Mouse (Mus musculus) cerebellum, adult 2 months (tissue): ENCODE measurements around the gene Astn1. TPM values are rescaled to one million over a fixed set of nuclear protein-coding genes. Genes with fewer than 3 reads are reported as not detected.

Experiments used
- DNase-seq, 2 experiments: peaks; one replicate each; pipeline ENCODE4 v3.0.0; 2021
- H3K27ac ChIP-seq: fragments of 200-500 bp; 2 replicates; pipeline ENCODE4 v1.5.1; 2012; ENCODE audit warnings: low read length, control low read depth, inconsistent platforms; ENCODE audit not compliant: insufficient read depth
- H3K27me3 ChIP-seq: fragments of 200-500 bp; 2 replicates; pipeline ENCODE4 v1.6.1; 2012; ENCODE audit warnings: inconsistent platforms, mild to moderate bottlenecking, low read length, moderate library complexity; ENCODE audit not compliant: control insufficient read depth, insufficient read depth
- H3K4me1 ChIP-seq: fragments of 200-500 bp; 2 replicates; pipeline ENCODE4 v1.6.1; 2011; ENCODE audit warnings: low read length; ENCODE audit not compliant: control insufficient read depth, insufficient read depth
- H3K4me3 ChIP-seq: fragments of 200-500 bp; replicated peaks from 2 replicates; pipeline ENCODE3; 2011; ENCODE audit warnings: mild to moderate bottlenecking, low read depth, low read length, control low read depth; ENCODE audit not compliant: insufficient read depth
- CTCF ChIP-seq: fragments of 200-500 bp; IDR thresholded peaks from 2 replicates; pipeline ENCODE4 v1.5.1; 2011; ENCODE audit warnings: low read depth, mild to moderate bottlenecking, control low read depth, low read length, moderate library complexity, borderline replicate concordance; ENCODE audit not compliant: insufficient read depth
- POLR2A ChIP-seq: fragments of 200-500 bp; IDR thresholded peaks from 2 replicates; pipeline ENCODE4 v1.6.1; 2011; ENCODE audit warnings: low read length, control low read depth, borderline replicate concordance; ENCODE audit not compliant: insufficient read depth
- WGBS: fragments of 180-500 bp; shearing (Covaris S2); methylation state at CpG from one replicate; pipeline ENCODE4 v1.1.7; 2018; 5-methylcytosine and 5-hydroxymethylcytosine counted together
- polyA plus RNA-seq: library from polyadenylated mRNA; depleted of rRNA; stranded (reverse); fragments of >200 nt; gene quantifications from 2 replicates; pipeline ENCODE4 v1.2.3, GENCODE M21; 2012

Astn1 gene
- polyA plus RNA-seq, 1 experiment: 32.2 TPM

DNA sequence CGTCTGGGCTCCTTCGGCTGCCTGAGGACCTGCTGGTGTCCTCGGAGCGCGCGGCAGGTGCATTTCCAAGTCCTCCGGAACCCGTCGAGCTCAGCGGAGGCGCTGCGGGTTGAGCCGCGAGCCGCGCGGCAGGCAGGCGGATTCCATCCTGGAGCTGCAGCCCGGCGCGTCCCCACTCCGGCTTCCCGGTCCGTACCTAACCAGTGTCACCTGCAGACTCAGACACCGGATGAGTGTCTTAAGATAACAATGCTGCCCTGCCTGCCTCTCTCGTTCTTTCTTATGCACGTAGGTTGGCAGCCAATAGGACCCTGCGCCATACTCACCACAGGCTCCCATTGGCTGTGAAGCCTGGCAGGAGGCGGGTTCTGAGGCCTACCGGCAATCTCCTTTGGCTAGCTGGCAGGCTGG, 6.0 kb upstream of the Astn1 start, which contains the start of gene Brinp2:
Brinp2 (minus strand) TSS at position 276 of the 411 bp plus-strand sequence.
- Histone ChIP-seq H3K27ac (peak within 1 kb of the TSS; percentile 19), H3K27me3 (no peaks in the 10 kb centered on the region), H3K4me3 (peak within 1 kb of the TSS; percentile 88), H3K4me1 (peaks cover 7% of the 10 kb centered on the region; the same call in 1 of the 2 replicates)
- no peak for TF ChIP-seq CTCF
- peak; percentile 85; the same call in 1 of the 2 replicates for TF ChIP-seq POLR2A
- DNase-seq: peak; percentile 96 to 97
- 1% methylated on average over 30 of the region's 30 CpGs for WGBS

DNA sequence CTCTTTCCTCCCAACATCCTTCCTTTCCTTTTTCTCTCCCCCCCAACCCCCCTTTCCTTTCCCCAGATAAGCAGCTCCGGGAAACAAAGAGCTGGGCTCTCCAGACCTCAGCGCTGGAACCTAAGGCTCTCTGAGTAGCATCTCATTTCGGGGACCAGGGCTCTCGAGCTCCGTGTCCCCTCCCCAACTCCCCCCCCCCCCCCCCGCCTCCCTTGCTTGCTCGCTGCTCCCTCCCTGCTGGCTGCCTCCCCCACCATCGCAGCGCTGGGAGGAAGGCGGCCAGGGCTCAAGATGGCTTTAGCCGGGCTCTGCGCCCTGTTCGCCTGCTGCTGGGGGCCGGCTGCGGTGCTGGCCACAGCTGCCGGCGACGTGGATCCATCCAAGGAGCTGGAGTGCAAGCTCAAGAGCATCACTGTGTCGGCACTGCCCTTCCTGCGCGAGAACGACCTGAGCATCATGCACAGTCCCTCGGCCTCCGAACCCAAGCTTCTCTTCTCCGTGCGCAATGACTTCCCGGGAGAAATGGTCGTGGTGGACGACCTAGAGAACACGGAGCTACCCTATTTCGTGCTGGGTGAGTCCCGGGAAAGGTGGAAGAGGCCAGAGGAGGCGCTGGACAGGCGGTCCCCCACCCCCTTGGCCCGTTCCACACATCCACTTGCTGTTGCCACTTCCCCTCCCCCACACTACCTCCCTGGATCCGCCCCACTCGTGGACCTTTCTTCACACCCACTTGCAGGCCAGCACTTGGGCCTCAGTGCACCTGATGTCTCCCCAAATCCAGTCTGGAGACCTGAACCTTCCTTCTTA, 424 bp downstream of the Astn1 start:
- Histone ChIP-seq H3K4me3 (peak overlapping the region; percentile 85), H3K4me1 (peaks cover 7% of the 10 kb centered on the region), H3K27ac (peak overlapping the region; percentile 72), H3K27me3 (no peaks in the 10 kb centered on the region)
- under 1% methylated on average over 36 of the region's 37 CpGs for WGBS
- TF ChIP-seq POLR2A (0 out of 2 replicates have a peak, but pooled peaks have one; percentile 30), CTCF (no peak)
- peak; percentile 65 to 77 for DNase-seq

DNA sequence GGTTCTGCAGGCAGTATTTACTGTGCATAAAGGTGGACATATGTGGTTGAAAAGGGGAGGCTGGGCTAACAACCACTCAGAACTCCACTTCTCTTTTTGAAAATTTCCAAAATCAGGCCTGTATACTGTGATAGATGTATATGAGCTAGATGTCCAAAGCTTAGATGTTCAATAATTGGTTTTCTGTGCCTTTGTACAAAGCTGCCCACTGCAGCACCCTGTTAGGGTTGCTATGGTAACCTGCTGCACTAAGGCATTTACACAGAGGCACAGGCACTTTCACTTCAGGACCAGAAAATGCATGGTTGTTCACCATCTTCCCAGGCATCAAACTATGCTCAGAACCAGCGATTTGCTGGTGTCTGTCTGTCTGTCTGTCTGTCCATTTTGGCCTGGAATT, 2.4 kb downstream of the Astn1 start:
- TF ChIP-seq CTCF: no peak
- TF ChIP-seq POLR2A: no peak
- WGBS: 15% methylated on average over 1 of the region's 1 CpGs
- no peaks in the 10 kb centered on the region for H3K27me3 ChIP-seq
- no peak for DNase-seq
- no peak overlapping the region for H3K4me3 ChIP-seq
- H3K27ac ChIP-seq: no peak overlapping the region
- peaks cover 7% of the 10 kb centered on the region for H3K4me1 ChIP-seq

DNA sequence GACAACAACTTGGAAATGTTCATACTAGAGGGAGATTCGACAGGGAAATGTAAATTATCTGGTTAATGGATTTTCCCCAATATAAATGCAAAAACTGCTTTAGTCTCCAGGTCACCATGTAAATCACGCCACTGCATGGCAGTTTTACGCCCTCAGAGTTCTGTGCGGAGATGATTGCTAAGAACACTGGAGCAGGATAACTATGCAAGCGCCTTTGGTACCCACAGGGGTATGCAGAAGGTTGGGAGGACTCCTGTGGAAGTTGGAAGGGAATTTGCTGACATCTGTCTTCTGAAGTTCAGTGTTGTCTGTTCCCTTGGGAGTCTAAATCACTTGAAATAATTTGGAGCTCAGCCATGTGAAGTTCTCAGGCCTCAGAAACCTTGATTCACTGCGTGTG, 20.2 kb downstream of the Astn1 start:
- TF ChIP-seq CTCF (no peak), POLR2A (no peak)
- no peaks in the 10 kb centered on the region for H3K27me3 ChIP-seq
- DNase-seq: no peak
- no peak overlapping the region for H3K4me3 ChIP-seq
- WGBS: 69% methylated on average over 6 of the region's 6 CpGs
- H3K4me1 ChIP-seq: peaks cover 5% of the 10 kb centered on the region; the same call in 1 of the 2 replicates
- H3K27ac ChIP-seq: no peak overlapping the region

DNA sequence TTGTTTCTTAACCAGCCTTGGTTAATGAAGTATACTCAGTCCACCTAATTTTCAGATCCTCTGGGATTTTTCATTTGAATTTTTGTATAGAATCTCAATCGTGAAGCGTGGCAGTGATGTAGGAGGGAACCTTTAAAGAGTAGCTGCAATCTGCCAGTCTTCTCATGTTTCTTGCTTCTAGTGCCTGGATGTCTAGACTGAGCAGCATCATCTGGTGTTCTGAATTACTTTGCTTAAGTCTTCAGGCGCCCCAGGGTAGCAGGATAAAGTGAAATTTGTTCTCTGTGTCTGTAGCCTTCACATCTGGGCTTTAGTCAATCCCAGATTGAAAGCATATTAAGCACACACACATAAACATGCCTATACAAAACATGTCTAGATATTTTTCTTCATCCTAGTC, 21.1 kb downstream of the Astn1 start:
- Histone ChIP-seq H3K27ac (no peak overlapping the region), H3K4me1 (peaks cover 5% of the 10 kb centered on the region; the same call in 1 of the 2 replicates), H3K27me3 (no peaks in the 10 kb centered on the region), H3K4me3 (no peak overlapping the region)
- TF ChIP-seq CTCF (no peak), POLR2A (no peak)
- WGBS: 90% methylated on average over 3 of the region's 3 CpGs
- DNase-seq: no peak

- no peak for DNase-seq
- H3K27ac ChIP-seq: no peak overlapping the region
- TF ChIP-seq CTCF (no peak), POLR2A (no peak)
- no peak overlapping the region for H3K4me3 ChIP-seq
- no peaks in the 10 kb centered on the region for H3K27me3 ChIP-seq
- 97% methylated on average over 2 of the region's 2 CpGs for WGBS
- peaks cover 5% of the 10 kb centered on the region; the same call in 1 of the 2 replicates for H3K4me1 ChIP-seq
Measured at GRCm38 (mm10) chr1:158385311-158385710, 23.2 kb downstream of the Astn1 start.

GRCm38 (mm10) chr1:158386781-158387180, 24.7 kb downstream of the Astn1 start:
- DNase-seq: no peak
- H3K4me1 ChIP-seq: peaks cover 5% of the 10 kb centered on the region; the same call in 1 of the 2 replicates
- 32% methylated on average over 3 of the region's 3 CpGs for WGBS
- TF ChIP-seq CTCF: no peak
- no peak for TF ChIP-seq POLR2A
- H3K4me3 ChIP-seq: no peak overlapping the region
- no peaks in the 10 kb centered on the region for H3K27me3 ChIP-seq
- H3K27ac ChIP-seq: no peak overlapping the region

- Histone ChIP-seq H3K4me1 (peaks cover 5% of the 10 kb centered on the region; the same call in 1 of the 2 replicates), H3K27ac (no peak overlapping the region), H3K27me3 (no peaks in the 10 kb centered on the region), H3K4me3 (no peak overlapping the region)
- 96% methylated on average over 4 of the region's 4 CpGs for WGBS
- DNase-seq: no peak
- TF ChIP-seq CTCF (no peak), POLR2A (no peak)
Measured at GRCm38 (mm10) chr1:158388995-158389394, 26.9 kb downstream of the Astn1 start.
